Mouse (Mus musculus) liver, postnatal 0 days (tissue): Measurements from ENCODE around the gene Ccdc93.

Experiments
- CTCF ChIP-seq: sonication (generic); IDR thresholded peaks from 2 replicates; pipeline ENCODE4 v1.5.1; 2016; ENCODE audit warnings: antibody characterized with exemption, low read depth
- EP300 ChIP-seq: IDR thresholded peaks from 2 replicates; pipeline ENCODE4 v1.6.1; 2016; ENCODE audit warnings: antibody characterized with exemption, low read depth, mild to moderate bottlenecking

DNA sequence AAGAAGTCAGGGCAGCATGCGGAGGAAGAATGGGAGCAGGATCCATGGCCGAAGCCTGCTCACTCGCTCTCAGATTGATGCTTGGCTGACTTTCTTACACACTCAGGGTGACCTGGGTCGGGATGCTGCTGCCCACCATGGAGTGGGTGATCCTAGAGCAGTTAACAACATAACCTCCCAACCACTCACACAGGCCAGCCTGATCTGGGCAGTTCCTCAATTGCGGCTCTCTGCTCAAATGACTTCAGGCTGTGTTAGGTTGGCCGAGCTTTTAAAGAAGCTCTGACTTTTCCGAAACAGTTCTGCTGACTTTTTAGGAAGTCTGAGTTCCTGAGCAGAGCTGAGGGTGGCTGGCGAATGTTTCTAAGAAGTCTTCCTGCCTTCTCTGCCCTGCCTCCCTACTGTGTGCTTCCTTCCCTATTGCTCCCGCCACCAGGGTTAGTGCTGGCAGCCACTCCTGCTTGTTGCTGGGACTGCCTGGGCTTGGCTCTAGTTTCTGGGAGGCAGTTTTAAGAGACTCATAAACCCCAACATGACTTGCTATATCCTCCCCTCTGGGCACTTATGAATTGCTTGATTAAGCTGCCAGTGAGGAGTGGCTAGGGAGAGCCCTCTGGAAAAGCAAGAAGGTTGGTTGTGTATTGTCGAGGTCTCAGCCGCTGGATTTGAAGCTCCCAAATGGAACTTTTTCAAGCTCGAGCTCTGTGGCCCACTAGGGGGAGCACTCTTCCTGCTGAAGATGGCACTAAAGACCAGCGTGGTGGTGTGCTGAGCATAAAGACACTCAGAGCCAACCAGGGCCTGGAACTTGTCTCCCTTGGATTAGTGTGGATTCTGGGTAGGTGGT is 9.9 kb downstream of the Ccdc93 start:
- TF ChIP-seq CTCF = peak; percentile 80
- no peak for TF ChIP-seq EP300
